Mouse (Mus musculus): ENCODE results near the gene Dlgap1. TPM values are rescaled to one million over a fixed set of nuclear protein-coding genes. Genes with fewer than 3 reads are reported as not detected.

Dlgap1 gene
- polyA plus RNA-seq, 1 experiment from 2014 or later: 0.22 TPM

DNA sequence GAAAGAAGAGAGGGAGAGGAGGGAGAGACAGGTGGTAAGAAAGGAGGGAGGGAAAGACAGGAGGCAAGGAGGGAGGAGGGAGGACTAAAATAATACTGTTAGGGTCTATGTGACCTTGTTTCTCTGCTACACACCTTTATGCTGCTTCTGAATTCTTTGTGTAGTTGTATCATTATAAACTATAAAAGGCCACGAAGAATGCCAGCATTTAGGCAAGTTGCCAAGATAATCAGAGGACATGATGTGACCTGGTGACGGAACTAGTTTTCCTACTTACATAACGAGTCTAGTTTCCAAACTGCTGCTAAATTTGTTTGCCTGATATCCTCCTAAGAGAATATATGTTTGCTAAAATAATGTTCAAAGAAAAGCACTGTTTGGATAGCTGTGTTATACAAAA lies 254.0 kb downstream of the Dlgap1 start:
- no peak overlapping the region for H3K9ac ChIP-seq (replicated peaks)
- no peak for TF ChIP-seq CTCF (IDR thresholded peaks at IDR 0.05; ENCODE audit: low read depth)
- no peak for TF ChIP-seq EP300 (IDR thresholded peaks at IDR 0.05; ENCODE audit: low read depth)
- no peak overlapping the region for H3K4me3 ChIP-seq (ENCODE audit: low read depth, low read length)
- H3K36me3 ChIP-seq (replicated peaks; ENCODE audit: insufficient read depth, low read length): no peaks in the 10 kb centered on the region
- no peaks in the 10 kb centered on the region for H3K4me1 ChIP-seq (ENCODE audit: insufficient read depth)
- no peak overlapping the region for H3K4me2 ChIP-seq (ENCODE audit: low read depth, low read length)
- H3K27ac ChIP-seq (ENCODE audit: low read depth): no peak overlapping the region
- H3K27me3 ChIP-seq (ENCODE audit: insufficient read depth, low read length): no peaks in the 10 kb centered on the region
- whole genome bisulfite sequencing (ENCODE audit: insufficient replicate concordance): 67% methylated on average over 3 of the region's 3 CpGs
- ATAC-seq: no peak
- no peak for DNase-seq
- H3K9me3 ChIP-seq (ENCODE audit: low read length): no peaks in the 10 kb centered on the region

DNA sequence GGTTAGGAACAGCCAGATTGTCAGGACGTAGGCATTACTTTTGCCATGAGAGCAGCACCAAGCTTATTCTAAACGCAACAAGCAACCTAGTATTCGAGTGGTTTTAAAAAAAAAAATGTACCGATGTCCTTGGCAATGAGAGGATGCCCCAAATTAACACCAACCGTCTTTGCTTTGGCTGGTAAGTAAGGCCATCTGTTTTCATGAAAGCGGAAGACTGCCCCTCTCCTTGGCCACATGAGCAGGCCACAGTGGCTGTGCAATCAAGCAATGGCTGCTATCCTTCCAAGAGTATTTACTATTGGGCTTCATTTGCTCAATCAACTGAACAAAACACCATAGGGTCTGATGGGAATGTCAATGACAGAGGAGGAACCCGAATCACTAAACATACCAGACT lies 278.5 kb downstream of the Dlgap1 start:
- Histone ChIP-seq H3K36me3 (replicated peaks; ENCODE audit: insufficient read depth, low read length) (no peaks in the 10 kb centered on the region), H3K27me3 (ENCODE audit: insufficient read depth, low read length) (no peaks in the 10 kb centered on the region), H3K9ac (replicated peaks) (no peak overlapping the region), H3K4me3 (ENCODE audit: low read depth, low read length) (no peak overlapping the region), H3K4me2 (ENCODE audit: low read depth, low read length) (no peak overlapping the region), H3K27ac (ENCODE audit: low read depth) (no peak overlapping the region), H3K4me1 (ENCODE audit: insufficient read depth) (no peaks in the 10 kb centered on the region), H3K9me3 (ENCODE audit: low read length) (no peaks in the 10 kb centered on the region)
- DNase-seq: no peak
- no peak for TF ChIP-seq EP300 (IDR thresholded peaks at IDR 0.05; ENCODE audit: low read depth)
- no peak for TF ChIP-seq CTCF (IDR thresholded peaks at IDR 0.05; ENCODE audit: low read depth)
- 67% methylated on average over 7 of the region's 7 CpGs for WGBS (ENCODE audit: insufficient replicate concordance)
- no peak for ATAC-seq

DNA sequence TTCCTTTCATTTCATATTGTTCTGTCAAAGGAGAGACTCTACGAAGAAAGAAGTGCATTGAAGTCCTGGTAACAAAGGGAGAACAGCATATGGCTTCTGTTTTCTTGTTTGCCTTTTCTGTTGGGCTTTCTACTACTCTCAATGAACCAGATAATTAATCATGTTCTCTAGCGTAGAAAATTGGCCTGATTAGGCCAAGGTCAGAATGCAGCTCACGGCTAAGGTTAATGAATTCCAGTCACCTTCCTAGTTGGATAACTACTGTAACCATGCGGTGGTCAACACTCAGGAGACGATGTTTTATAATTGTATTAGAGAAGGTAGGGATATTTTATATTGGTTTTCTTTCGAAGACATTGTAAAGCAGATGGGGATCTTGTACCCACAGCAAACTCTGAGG lies 279.4 kb downstream of the Dlgap1 start:
- H3K36me3 ChIP-seq (replicated peaks; ENCODE audit: insufficient read depth, low read length): no peaks in the 10 kb centered on the region
- H3K4me2 ChIP-seq (ENCODE audit: low read depth, low read length): no peak overlapping the region
- DNase-seq (no peak), ATAC-seq (no peak)
- 70% methylated on average over 6 of the region's 6 CpGs for WGBS (ENCODE audit: insufficient replicate concordance)
- no peak overlapping the region for H3K9ac ChIP-seq (replicated peaks)
- no peaks in the 10 kb centered on the region for H3K9me3 ChIP-seq (ENCODE audit: low read length)
- no peak overlapping the region for H3K4me3 ChIP-seq (ENCODE audit: low read depth, low read length)
- no peak for TF ChIP-seq CTCF (IDR thresholded peaks at IDR 0.05; ENCODE audit: low read depth)
- TF ChIP-seq EP300 (IDR thresholded peaks at IDR 0.05; ENCODE audit: low read depth): no peak
- H3K4me1 ChIP-seq (ENCODE audit: insufficient read depth): no peaks in the 10 kb centered on the region
- no peaks in the 10 kb centered on the region for H3K27me3 ChIP-seq (ENCODE audit: insufficient read depth, low read length)
- H3K27ac ChIP-seq (ENCODE audit: low read depth): no peak overlapping the region

DNA sequence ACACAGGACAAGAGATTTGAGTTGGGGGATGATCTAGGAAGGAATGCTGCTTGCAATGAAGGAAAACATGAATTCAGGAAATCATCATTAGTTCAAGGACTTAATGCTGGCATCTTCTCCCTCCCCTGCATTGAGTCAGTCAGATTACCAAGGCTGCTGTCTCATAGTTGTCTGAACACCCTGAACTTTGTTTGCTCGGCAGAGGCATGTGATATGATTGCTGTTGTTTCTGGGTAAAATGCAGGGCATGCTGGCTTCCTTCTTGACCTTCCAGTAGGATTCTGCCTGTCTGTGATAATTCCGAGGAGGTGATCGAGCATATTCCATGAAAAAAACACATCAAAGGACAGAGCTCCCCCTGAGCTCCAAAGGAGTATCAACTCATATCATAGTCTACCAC lies 283.6 kb downstream of the Dlgap1 start:
- no peaks in the 10 kb centered on the region for H3K4me1 ChIP-seq (ENCODE audit: insufficient read depth)
- no peak overlapping the region for H3K27ac ChIP-seq (ENCODE audit: low read depth)
- H3K4me3 ChIP-seq (ENCODE audit: low read depth, low read length): no peak overlapping the region
- H3K9me3 ChIP-seq (ENCODE audit: low read length): no peaks in the 10 kb centered on the region; the same call in 1 of the 2 replicates
- no peaks in the 10 kb centered on the region for H3K36me3 ChIP-seq (replicated peaks; ENCODE audit: insufficient read depth, low read length)
- no peaks in the 10 kb centered on the region for H3K27me3 ChIP-seq (ENCODE audit: insufficient read depth, low read length)
- no peak overlapping the region for H3K4me2 ChIP-seq (ENCODE audit: low read depth, low read length)
- TF ChIP-seq EP300 (IDR thresholded peaks at IDR 0.05; ENCODE audit: low read depth) (no peak), CTCF (IDR thresholded peaks at IDR 0.05; ENCODE audit: low read depth) (no peak)
- WGBS (ENCODE audit: insufficient replicate concordance): 70% methylated on average over 3 of the region's 3 CpGs
- H3K9ac ChIP-seq (replicated peaks): no peak overlapping the region
- ATAC-seq: no peak
- no peak for DNase-seq

DNA sequence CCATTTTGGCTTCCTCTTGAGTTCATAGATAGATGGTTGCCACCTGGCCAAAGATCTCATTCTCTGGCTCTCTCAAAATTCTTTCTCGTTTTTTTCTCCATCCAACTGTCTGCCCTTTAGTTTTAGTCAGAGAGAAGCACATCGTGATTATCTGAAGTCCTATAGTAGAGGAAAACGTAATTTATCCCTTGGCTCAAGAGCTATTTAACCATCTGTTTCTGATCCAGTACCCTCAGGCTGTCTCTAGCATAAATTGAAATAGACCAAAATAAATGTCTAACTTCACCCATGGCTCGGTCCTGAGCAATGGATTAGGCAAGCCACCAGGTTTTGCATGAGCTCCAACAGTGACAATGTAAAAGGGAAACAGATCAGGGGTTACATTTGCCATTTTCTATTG lies 287.5 kb downstream of the Dlgap1 start:
- Histone ChIP-seq H3K27ac (ENCODE audit: low read depth) (no peak overlapping the region), H3K9ac (replicated peaks) (no peak overlapping the region), H3K4me3 (ENCODE audit: low read depth, low read length) (no peak overlapping the region), H3K36me3 (replicated peaks; ENCODE audit: insufficient read depth, low read length) (no peaks in the 10 kb centered on the region), H3K4me2 (ENCODE audit: low read depth, low read length) (no peak overlapping the region), H3K4me1 (ENCODE audit: insufficient read depth) (no peaks in the 10 kb centered on the region), H3K9me3 (ENCODE audit: low read length) (no peaks in the 10 kb centered on the region; the same call in 1 of the 2 replicates), H3K27me3 (ENCODE audit: insufficient read depth, low read length) (no peaks in the 10 kb centered on the region)
- TF ChIP-seq CTCF (IDR thresholded peaks at IDR 0.05; ENCODE audit: low read depth) (no peak), EP300 (IDR thresholded peaks at IDR 0.05; ENCODE audit: low read depth) (no peak)
- WGBS (ENCODE audit: insufficient replicate concordance): 66% methylated on average over 4 of the region's 4 CpGs
- no peak for ATAC-seq
- no peak for DNase-seq

DNA sequence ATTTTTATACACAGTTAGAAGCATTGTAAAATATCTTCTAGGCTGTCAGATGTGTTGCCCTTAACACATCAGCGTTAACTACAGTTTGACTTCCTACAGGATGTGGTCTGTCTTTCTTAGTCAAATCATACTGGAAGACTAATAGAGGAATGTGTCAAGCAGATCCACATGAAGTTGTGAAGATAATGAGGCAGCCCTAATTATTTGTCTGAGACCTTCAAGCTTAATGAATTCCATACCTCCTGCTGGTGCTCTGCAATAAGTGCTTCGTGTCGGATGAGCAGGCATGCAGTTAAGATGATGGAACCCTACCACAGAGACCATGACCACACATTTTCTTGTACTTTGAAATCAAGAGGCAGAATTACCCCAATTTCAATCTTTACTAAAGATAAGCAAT lies 294.3 kb downstream of the Dlgap1 start:
- DNase-seq: no peak
- no peaks in the 10 kb centered on the region for H3K27me3 ChIP-seq (ENCODE audit: insufficient read depth, low read length)
- H3K9me3 ChIP-seq (ENCODE audit: low read length): no peaks in the 10 kb centered on the region
- H3K27ac ChIP-seq (ENCODE audit: low read depth): no peak overlapping the region
- H3K4me2 ChIP-seq (ENCODE audit: low read depth, low read length): no peak overlapping the region
- no peaks in the 10 kb centered on the region for H3K4me1 ChIP-seq (ENCODE audit: insufficient read depth)
- TF ChIP-seq EP300 (IDR thresholded peaks at IDR 0.05; ENCODE audit: low read depth) (no peak), CTCF (IDR thresholded peaks at IDR 0.05; ENCODE audit: low read depth) (no peak)
- no peak overlapping the region for H3K4me3 ChIP-seq (ENCODE audit: low read depth, low read length)
- ATAC-seq: no peak
- no peak overlapping the region for H3K9ac ChIP-seq (replicated peaks)
- WGBS (ENCODE audit: insufficient replicate concordance): 60% methylated on average over 3 of the region's 3 CpGs
- no peaks in the 10 kb centered on the region for H3K36me3 ChIP-seq (replicated peaks; ENCODE audit: insufficient read depth, low read length)

DNA sequence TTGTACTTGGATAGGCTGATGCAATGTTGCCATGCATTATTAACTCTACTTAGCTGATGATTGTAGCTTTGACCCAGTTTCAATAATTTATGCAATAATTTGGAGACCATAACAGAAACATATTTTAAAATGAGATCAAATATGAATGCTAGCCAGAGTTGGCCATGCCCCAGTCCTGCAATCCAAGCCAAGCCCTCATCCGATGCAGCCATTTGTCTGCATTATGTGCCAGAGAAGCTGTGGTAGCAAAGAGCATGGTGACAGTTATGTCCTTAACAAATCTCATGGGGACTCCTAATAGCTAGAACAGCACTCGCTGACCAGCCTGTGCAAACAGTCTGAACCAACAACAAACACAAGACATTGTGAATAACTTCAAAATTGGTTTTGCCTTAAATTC lies 303.3 kb downstream of the Dlgap1 start:
- H3K9me3 ChIP-seq (ENCODE audit: low read length): no peaks in the 10 kb centered on the region
- no peak overlapping the region for H3K4me2 ChIP-seq (ENCODE audit: low read depth, low read length)
- TF ChIP-seq CTCF (IDR thresholded peaks at IDR 0.05; ENCODE audit: low read depth) (no peak), EP300 (IDR thresholded peaks at IDR 0.05; ENCODE audit: low read depth) (no peak)
- no peaks in the 10 kb centered on the region for H3K27me3 ChIP-seq (ENCODE audit: insufficient read depth, low read length)
- no peaks in the 10 kb centered on the region for H3K36me3 ChIP-seq (replicated peaks; ENCODE audit: insufficient read depth, low read length)
- no peak for DNase-seq
- H3K27ac ChIP-seq (ENCODE audit: low read depth): no peak overlapping the region
- H3K9ac ChIP-seq (replicated peaks): no peak overlapping the region
- H3K4me1 ChIP-seq (ENCODE audit: insufficient read depth): no peaks in the 10 kb centered on the region
- 88% methylated on average over 2 of the region's 2 CpGs for WGBS (ENCODE audit: insufficient replicate concordance)
- no peak overlapping the region for H3K4me3 ChIP-seq (ENCODE audit: low read depth, low read length)
- ATAC-seq: no peak
